Mouse (Mus musculus) midbrain, embryonic 13.5 days (tissue): ENCODE measurements at regions not wholly inside any gene's neighbourhood (a gene's known extent, or its start where the extent isn't known, plus 50 kb on each side); places are given as distances from the start of the nearest gene placed in this dataset.
"Not testable (repeated sequence)": the region's sequence is repeated elsewhere in the genome, so short reads cannot be mapped to it uniquely, and the experiment has no call there.

ENCODE experiments used
- ATAC-seq: fragments of 200-750 bp; cut with Nextera tagmentation; 2 replicates; pipeline ENCODE4 v1.8.0; 2017; ENCODE audit warnings: mild to moderate bottlenecking, moderate TSS enrichment, moderate library complexity
- H3K27ac ChIP-seq: fragments of 300-500 bp; sonication (generic); 2 replicates; pipeline ENCODE4 v1.5.1; 2015; ENCODE audit warnings: inconsistent platforms, mild to moderate bottlenecking, moderate library complexity
- H3K27me3 ChIP-seq: fragments of 300-500 bp; sonication (generic); 2 replicates; pipeline ENCODE4 v1.6.1; 2015; ENCODE audit warnings: mild to moderate bottlenecking, inconsistent platforms
- H3K36me3 ChIP-seq: fragments of 300-500 bp; sonication (generic); 2 replicates; pipeline ENCODE4 v1.6.1; 2015; ENCODE audit warnings: mild to moderate bottlenecking, inconsistent platforms
- H3K4me1 ChIP-seq: fragments of 300-500 bp; sonication (generic); replicated peaks from 2 replicates; pipeline ENCODE4 v1.6.1; 2015; ENCODE audit warnings: inconsistent platforms
- H3K4me2 ChIP-seq: fragments of 300-500 bp; sonication (generic); replicated peaks from 2 replicates; pipeline ENCODE4 v1.6.1; 2015; ENCODE audit warnings: moderate library complexity, mild to moderate bottlenecking, inconsistent platforms
- H3K4me3 ChIP-seq: fragments of 300-500 bp; sonication (generic); replicated peaks from 2 replicates; pipeline ENCODE4 v1.5.1; 2015; ENCODE audit warnings: mild to moderate bottlenecking, inconsistent platforms
- H3K9ac ChIP-seq: fragments of 300-500 bp; sonication (generic); replicated peaks from 2 replicates; pipeline ENCODE4 v1.6.1; 2015; ENCODE audit warnings: mild to moderate bottlenecking, inconsistent platforms
- H3K9me3 ChIP-seq: fragments of 300-500 bp; sonication (generic); 2 replicates; pipeline ENCODE4 v1.6.1; 2016; ENCODE audit warnings: mild to moderate bottlenecking, inconsistent platforms
- WGBS: fragments of 180-500 bp; shearing (Covaris S2); methylation state at CpG from one replicate; pipeline ENCODE4 v1.1.7; 2015; 5-methylcytosine and 5-hydroxymethylcytosine counted together

DNA sequence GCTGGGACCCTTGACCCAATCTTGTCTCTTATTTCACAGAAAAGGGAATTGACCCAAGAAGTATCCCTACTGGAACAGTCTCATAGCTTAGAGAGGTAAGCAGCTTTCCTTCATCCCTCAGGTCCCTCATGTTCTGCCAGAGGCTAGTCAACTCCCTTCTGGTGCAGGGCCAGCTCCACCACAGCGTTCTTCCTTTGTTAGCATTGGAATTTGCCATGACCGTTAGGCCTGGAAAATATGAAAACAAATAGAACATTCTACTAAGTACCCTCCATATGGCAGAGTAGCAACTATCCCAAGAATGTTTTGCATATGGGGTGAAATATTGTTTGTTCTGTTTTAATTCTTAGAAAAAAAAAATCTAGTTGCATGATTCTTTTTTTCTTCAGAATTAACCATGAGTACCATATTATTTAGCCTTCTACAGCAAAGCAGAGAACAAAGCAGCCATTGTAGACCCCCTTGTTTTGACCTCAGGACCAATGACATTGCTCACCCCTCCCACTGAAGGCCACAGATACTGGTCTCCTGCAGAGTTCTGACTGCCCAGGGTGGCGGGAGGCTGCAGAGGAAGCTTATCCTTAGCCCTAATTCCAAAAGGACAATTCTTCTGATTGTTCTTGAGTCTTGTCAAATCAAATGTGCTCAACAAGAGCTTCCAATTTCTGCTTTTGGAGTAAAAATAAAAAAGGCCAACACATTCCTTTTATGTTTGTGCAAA is 78.1 kb upstream of the Ehbp1 start:
- no peak for ATAC-seq
- 37% methylated on average over 3 of the region's 3 CpGs for WGBS
- H3K4me2 ChIP-seq, result no peak overlapping the region
- H3K9ac ChIP-seq, result no peak overlapping the region
- H3K4me1 ChIP-seq, result 0 out of 2 replicates have a peak, but pooled peaks cover 2% of the 10 kb centered on the region
- H3K27ac ChIP-seq, result no peak overlapping the region
- H3K36me3 ChIP-seq, result no peaks in the 10 kb centered on the region
- no peaks in the 10 kb centered on the region for H3K27me3 ChIP-seq
- no peak overlapping the region for H3K4me3 ChIP-seq
- H3K9me3 ChIP-seq, result no peaks in the 10 kb centered on the region; the same call in 1 of the 2 replicates

DNA sequence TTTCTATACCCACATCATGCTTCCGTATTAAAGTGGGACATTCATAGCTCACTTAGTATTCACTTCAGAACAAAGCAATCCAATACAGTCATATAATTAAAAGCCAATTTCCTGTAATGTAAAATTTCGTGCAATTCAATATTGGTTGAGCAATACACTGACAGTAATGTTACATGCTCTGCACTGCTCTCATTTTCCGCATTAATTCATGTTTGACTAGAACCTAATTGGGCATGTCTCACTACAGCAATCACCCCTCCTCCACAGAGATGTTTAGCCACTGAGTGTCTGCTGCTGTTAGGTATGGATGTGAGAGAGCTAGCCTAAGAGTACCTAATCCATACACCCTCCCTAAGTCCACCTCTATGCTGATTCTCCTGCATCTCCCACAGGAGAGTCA is 79.7 kb upstream of the Ehbp1 start:
- no peaks in the 10 kb centered on the region for H3K27me3 ChIP-seq
- no peaks in the 10 kb centered on the region; the same call in 1 of the 2 replicates for H3K9me3 ChIP-seq
- no peak overlapping the region for H3K27ac ChIP-seq
- WGBS, result 87% methylated on average over 3 of the region's 3 CpGs
- H3K4me3 ChIP-seq, result no peak overlapping the region
- no peak overlapping the region for H3K4me2 ChIP-seq
- H3K36me3 ChIP-seq, result no peaks in the 10 kb centered on the region
- no peak for ATAC-seq
- 0 out of 2 replicates have a peak, but pooled peaks cover 2% of the 10 kb centered on the region for H3K4me1 ChIP-seq
- H3K9ac ChIP-seq, result no peak overlapping the region

DNA sequence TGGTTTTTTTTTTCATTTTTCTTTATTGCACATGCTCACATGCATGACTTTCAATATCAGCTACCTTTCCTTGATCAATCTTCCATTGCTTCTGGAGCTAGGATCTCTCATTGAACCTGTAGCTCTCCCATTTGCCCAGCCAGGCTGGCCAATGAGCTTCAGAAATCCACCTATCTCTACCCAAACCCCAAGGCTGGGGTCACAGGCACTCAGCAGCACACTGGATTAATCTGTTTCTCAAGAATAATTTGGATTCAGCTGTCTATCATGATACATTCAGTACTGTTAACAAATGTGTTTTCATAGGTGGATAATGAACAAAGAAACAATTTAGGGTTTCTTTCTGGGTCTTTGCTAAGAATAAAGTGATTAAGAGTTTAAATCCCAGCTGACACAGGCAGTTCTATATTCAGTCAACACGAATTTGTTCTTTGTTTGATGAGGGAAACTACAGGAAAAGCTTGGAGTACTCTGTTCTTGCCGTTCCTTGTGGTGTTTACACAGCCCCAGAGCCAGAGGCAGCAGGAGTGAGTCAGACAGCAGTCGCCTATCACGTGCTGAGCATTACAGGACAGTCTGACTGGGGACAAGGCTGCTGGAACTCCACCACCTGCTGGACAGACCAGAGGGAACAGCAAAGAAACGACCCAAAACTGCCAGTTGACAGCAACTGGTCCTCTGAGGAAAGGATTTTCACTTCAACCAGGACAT is 74.6 kb upstream of the Tmem17 start:
- Histone ChIP-seq H3K9me3 (no peaks in the 10 kb centered on the region), H3K4me3 (no peak overlapping the region), H3K9ac (no peak overlapping the region), H3K4me2 (no peak overlapping the region), H3K36me3 (no peaks in the 10 kb centered on the region), H3K27me3 (no peaks in the 10 kb centered on the region), H3K27ac (no peak overlapping the region), H3K4me1 (0 out of 2 replicates have a peak, but pooled peaks cover 5% of the 10 kb centered on the region)
- 7% methylated on average over 5 of the region's 5 CpGs for WGBS
- peak; percentile 93 for ATAC-seq

DNA sequence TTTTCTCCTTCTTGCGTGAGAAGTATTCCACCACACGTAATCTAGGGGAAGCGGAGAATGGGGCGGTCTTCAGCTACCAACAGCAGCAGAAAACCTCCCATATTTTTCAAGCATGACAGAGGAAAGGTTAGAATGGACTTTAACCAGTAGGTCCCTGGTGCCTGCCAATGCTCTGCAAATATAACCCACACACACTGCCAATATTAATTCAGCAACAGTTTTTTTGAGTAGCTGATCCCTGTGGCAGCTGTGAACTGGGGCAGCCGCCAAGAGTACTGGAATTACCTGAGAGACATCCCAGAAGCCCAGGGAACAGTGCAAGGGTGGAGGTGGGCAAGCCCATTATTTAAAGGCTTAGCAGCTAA is 74.1 kb upstream of the Tmem17 start:
- no peak overlapping the region for H3K27ac ChIP-seq
- no peak overlapping the region for H3K4me3 ChIP-seq
- ATAC-seq, result peak; percentile 37; the same call in 1 of the 2 replicates
- H3K9ac ChIP-seq, result no peak overlapping the region
- H3K4me2 ChIP-seq, result no peak overlapping the region
- H3K36me3 ChIP-seq, result no peaks in the 10 kb centered on the region
- H3K4me1 ChIP-seq, result 0 out of 2 replicates have a peak, but pooled peaks cover 5% of the 10 kb centered on the region
- no peaks in the 10 kb centered on the region for H3K9me3 ChIP-seq
- no peaks in the 10 kb centered on the region for H3K27me3 ChIP-seq
- WGBS, result 90% methylated on average over 5 of the region's 5 CpGs

DNA sequence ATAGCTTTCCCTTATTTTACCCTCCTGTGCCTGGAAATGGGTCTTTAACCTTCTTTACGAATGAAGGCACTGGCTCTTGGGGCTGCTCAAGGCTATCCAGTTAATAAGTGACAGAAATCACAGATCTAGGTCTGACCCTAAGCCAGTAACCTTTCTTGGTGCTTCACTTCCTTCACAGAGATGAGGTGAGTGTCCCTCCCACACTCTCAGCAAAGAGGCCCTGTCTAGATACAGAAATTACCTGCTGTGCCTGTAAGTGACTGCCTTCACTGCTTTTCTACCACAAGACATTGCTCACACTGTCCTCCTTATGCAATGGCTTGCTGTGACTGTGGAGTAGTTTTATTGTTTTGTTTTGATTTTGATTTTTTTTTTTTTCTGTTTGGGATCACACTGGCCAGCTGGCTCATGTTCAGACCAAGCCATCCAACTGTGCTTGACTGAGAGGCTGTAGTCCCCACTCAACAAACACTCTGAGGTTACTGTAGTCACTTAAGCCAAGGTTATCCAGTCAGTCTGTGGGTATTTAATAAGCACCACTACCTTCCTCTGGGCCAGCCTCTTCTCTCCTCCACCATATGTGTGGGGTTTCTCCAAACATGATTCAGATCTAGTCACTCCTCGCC is 73.3 kb upstream of the Tmem17 start:
- ATAC-seq, result no peak
- H3K4me2 ChIP-seq, result no peak overlapping the region
- 85% methylated on average over 2 of the region's 2 CpGs for WGBS
- no peak overlapping the region for H3K4me3 ChIP-seq
- no peaks in the 10 kb centered on the region for H3K36me3 ChIP-seq
- no peak overlapping the region for H3K9ac ChIP-seq
- H3K9me3 ChIP-seq, result no peaks in the 10 kb centered on the region
- H3K27ac ChIP-seq, result no peak overlapping the region
- H3K4me1 ChIP-seq, result 0 out of 2 replicates have a peak, but pooled peaks cover 5% of the 10 kb centered on the region
- H3K27me3 ChIP-seq, result no peaks in the 10 kb centered on the region

DNA sequence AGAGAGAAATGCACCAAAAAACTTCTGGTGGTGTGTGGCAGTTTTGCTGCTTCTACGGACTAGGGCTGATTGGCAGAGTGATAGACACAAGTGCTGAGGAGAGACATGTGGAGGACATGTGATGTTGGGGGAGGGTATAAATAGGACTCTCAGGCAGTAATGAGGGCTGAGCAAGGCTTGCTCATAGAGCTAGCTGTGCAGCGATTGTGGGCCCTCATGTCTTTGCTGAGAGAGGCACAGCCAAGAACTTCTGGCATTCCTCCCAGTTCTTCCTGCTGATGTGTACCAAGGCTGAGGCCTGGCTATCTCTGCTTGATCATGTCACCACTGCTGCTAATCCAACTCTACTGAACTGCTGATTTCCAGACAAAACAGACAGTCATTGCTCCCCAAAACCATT is 71.4 kb upstream of the Tmem17 start:
- Histone ChIP-seq H3K4me3 (no peak overlapping the region), H3K36me3 (no peaks in the 10 kb centered on the region), H3K27me3 (no peaks in the 10 kb centered on the region), H3K4me1 (0 out of 2 replicates have a peak, but pooled peaks cover 5% of the 10 kb centered on the region), H3K9ac (no peak overlapping the region), H3K4me2 (no peak overlapping the region), H3K9me3 (no peaks in the 10 kb centered on the region), H3K27ac (no peak overlapping the region)
- ATAC-seq, result 0 out of 2 replicates have a peak, but pooled peaks have one; percentile 17
- WGBS, result 88% methylated on average over 2 of the region's 2 CpGs

DNA sequence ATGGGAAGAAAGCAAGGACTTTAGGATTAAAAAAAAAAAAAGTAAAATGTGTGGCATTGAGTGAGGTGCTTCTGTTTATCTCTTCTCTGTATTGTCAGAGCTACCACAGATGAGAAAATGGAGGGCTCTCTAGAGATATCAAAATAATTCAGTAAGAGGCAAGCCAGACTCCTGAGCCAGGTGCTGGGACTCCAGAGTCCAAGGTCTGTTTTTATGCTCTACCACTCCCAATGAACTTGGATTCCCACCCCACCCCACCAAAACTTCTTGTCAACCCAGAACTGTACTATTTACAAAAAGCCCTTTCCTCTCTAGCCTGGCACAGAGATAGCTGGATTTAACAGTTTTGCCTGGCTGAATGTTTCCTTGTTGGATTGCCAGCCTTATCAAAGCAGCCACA is 58.7 kb upstream of the Tmem17 start:
- H3K27ac ChIP-seq, result no peak overlapping the region

DNA sequence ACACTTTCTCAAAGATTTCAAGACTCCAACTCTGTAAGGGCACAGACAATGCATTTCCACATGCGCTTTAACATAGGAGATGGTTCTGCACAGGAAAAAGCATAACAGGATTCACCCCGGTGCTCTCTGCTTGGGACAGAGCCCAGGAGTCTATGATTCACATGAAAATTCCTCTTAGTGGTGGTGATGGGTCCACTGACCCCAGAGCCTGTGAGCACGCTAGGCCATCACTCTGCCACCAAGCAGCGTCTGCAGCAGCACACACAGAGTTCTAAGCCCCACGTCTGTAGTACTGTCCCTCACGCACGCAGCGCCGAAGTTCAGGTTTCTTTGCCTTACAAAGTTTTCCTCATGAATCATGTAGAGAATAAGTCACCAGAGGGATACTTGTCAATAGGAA is 55.6 kb upstream of the Tmem17 start:
- 95% methylated on average over 9 of the region's 9 CpGs for WGBS
- H3K9ac ChIP-seq, result no peak overlapping the region
- H3K27me3 ChIP-seq, result no peaks in the 10 kb centered on the region

More for the DNA sequence above, 58.7 kb upstream of the Tmem17 start:
- H3K4me2 ChIP-seq, result no peak overlapping the region
- no peak overlapping the region for H3K9ac ChIP-seq
- H3K36me3 ChIP-seq, result no peaks in the 10 kb centered on the region
- no peak for ATAC-seq
- H3K9me3 ChIP-seq, result no peaks in the 10 kb centered on the region
- no peak overlapping the region for H3K4me3 ChIP-seq
- no peaks in the 10 kb centered on the region for H3K27me3 ChIP-seq
- H3K4me1 ChIP-seq, result no peaks in the 10 kb centered on the region

DNA sequence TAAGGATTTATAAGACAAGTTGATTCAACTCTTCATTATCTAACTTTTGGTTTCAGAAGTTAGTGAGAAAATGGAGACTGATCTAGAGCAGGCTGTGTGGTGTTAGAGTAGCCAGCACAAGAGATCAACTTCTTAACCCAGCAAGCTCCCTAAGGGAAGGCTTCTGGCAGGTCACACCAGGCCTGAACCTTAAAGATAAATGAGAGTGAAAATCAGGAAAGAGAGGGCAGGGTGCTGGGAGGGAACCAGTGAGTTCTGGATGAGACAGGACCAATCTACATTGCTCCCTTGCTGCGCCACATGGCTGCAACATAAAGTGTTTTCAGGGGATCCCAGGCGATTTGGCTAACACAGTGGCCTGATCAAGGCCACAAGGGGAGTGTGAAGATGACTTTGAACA is 54.7 kb upstream of the Tmem17 start:
- no peak overlapping the region for H3K4me3 ChIP-seq
- H3K9me3 ChIP-seq, result no peaks in the 10 kb centered on the region
- H3K4me2 ChIP-seq, result no peak overlapping the region
- 0 out of 2 replicates have a peak, but pooled peaks cover 7% of the 10 kb centered on the region for H3K4me1 ChIP-seq
- no peaks in the 10 kb centered on the region for H3K27me3 ChIP-seq
- H3K36me3 ChIP-seq, result no peaks in the 10 kb centered on the region
- ATAC-seq, result no peak
- WGBS, result 93% methylated on average over 2 of the region's 2 CpGs
- no peak overlapping the region for H3K9ac ChIP-seq
- H3K27ac ChIP-seq, result no peak overlapping the region

More for the DNA sequence above, 55.6 kb upstream of the Tmem17 start:
- ATAC-seq, result no peak
- Histone ChIP-seq H3K9me3 (no peaks in the 10 kb centered on the region), H3K4me3 (no peak overlapping the region), H3K4me2 (no peak overlapping the region), H3K36me3 (no peaks in the 10 kb centered on the region), H3K27ac (no peak overlapping the region), H3K4me1 (0 out of 2 replicates have a peak, but pooled peaks cover 7% of the 10 kb centered on the region)

DNA sequence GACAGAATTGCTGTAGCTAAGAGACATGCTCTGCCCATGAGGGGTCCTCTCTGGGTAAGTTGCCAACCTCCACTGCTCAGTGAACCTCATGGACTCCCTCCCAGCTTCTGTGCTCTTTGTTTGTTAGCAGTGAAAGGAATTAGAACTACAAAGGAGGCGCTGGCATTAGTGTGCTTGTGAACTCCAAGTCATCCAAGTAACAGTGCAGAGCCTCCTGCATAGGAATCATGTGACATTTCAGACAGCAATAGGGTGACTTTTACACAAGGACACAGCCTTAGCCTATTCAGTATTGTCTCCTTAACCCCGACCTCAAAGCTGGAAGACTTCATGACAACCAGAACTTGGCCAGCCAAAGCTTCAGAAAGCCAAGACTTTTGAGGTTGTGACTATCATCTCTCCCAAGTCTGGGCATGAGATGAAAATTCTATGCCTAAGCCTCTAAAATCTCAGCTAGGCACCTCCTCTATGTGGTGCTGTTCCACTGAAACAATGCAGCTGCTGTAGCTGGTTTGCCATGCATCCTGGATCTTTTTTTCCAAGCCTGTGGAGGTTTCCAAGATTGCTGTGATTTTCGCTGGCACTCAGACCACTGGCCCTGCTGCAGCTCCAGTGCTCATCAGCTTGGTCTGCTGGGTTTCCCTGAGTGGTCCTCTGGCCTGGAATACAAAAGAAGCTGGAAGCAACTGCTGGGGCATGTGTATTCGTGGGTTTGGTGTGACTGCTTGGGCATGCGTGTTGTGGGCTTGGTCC is 52.8 kb upstream of the Tmem17 start:
- no peaks in the 10 kb centered on the region for H3K9me3 ChIP-seq
- H3K36me3 ChIP-seq, result no peaks in the 10 kb centered on the region
- 52% methylated on average over 5 of the region's 5 CpGs for WGBS
- H3K4me2 ChIP-seq, result no peak overlapping the region
- H3K27ac ChIP-seq, result no peak overlapping the region
- peak; percentile 86 for ATAC-seq
- H3K4me3 ChIP-seq, result no peak overlapping the region
- 0 out of 2 replicates have a peak, but pooled peaks cover 7% of the 10 kb centered on the region for H3K4me1 ChIP-seq
- no peaks in the 10 kb centered on the region for H3K27me3 ChIP-seq
- no peak overlapping the region for H3K9ac ChIP-seq

DNA sequence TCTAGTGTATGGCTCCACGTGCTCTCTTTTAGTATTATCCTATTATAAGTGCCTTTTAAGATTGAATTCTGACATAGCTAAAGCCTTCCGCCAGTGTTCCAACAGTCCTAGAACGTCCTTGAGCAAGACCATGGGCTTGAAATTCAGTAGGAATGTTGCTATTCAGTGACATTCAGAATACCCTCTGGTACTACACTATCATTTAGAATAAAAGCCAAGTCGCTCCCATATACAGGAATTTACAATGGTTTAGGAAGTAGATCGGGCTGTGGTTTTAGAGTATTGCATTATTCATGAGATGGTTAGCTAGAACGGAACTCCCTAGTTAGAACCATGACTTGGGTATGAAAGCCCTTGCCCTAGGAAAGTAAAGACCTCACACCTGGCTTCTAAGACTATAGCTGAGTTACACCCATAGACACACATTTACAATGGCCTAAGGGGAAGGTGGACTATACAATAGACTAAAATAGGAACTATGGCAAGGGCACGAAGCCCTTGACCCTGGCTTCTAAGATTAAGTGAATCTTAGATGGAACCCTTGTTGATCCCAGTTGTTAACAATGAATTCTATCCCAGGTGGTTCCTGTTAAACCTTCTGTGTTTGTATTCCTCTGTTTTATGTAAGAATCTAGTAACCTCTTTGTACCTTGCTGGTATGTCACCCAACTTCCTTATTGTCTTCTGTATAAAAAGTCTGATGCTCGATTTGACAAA is 50.7 kb upstream of the Tmem17 start:
- not testable (repeated sequence) for H3K4me1 ChIP-seq, H3K4me3 ChIP-seq, H3K4me2 ChIP-seq, ATAC-seq, H3K27ac ChIP-seq, H3K9me3 ChIP-seq, H3K27me3 ChIP-seq, H3K36me3 ChIP-seq, H3K9ac ChIP-seq
- WGBS, result 88% methylated on average over 8 of the region's 8 CpGs
